Mouse (Mus musculus): ENCODE measurements at regions not wholly inside any gene's neighbourhood (a gene's known extent, or its start where the extent isn't known, plus 50 kb on each side); places are given as distances from the start of the nearest gene placed in this dataset.

DNA sequence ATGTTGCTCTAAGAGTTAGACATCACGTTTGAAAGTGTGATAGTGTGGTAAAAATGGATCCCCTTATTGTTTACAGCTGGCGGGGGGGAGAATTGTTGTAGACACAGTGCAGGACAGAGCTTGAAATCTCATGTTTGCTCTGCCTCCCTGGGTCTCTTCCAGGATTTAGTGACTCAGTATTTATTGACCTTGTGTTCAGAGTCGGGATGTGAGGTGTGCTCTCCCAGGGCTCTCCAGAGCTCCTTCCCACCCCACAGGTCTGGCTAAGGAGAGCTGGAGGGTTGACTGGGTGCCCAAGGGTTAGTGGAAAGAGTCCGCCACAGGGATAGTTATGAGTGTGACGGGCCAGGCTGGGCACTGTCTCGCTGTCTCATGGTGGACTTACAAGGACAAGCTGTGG is 117.8 kb downstream of the Tle3 start:
- TF ChIP-seq ZC3H11A (IDR thresholded peaks at IDR 0.05; ENCODE audit: borderline replicate concordance, low read depth, low read length): no peak
- no peak for TF ChIP-seq CHD2 (IDR thresholded peaks at IDR 0.05; ENCODE audit: low read depth, low read length)
- TF ChIP-seq MAFK (IDR thresholded peaks at IDR 0.05; ENCODE audit: insufficient read depth, low read depth, low read length): no peak
- no peak for TF ChIP-seq HCFC1 (IDR thresholded peaks at IDR 0.05; ENCODE audit: borderline replicate concordance, insufficient read depth, low read length)
